Mouse (Mus musculus) midbrain, embryonic 15.5 days (tissue): ENCODE results near the gene Pitpnc1. TPM values are rescaled to one million over a fixed set of nuclear protein-coding genes. Genes with fewer than 3 reads are reported as not detected.

Experiments used
- ATAC-seq: fragments of 200-750 bp; cut with Nextera tagmentation; replicated peaks from 2 replicates; pipeline ENCODE4 v1.8.0; 2017; ENCODE audit warnings: moderate TSS enrichment
- H3K27ac ChIP-seq: fragments of 300-500 bp; sonication (generic); 2 replicates; pipeline ENCODE4 v1.5.1; 2015; ENCODE audit warnings: mild to moderate bottlenecking, inconsistent platforms
- H3K27me3 ChIP-seq: fragments of 300-500 bp; sonication (generic); replicated peaks from 2 replicates; pipeline ENCODE4 v1.6.1; 2015; ENCODE audit warnings: inconsistent platforms
- H3K36me3 ChIP-seq: fragments of 300-500 bp; sonication (generic); replicated peaks from 2 replicates; pipeline ENCODE4 v1.6.1; 2015; ENCODE audit warnings: inconsistent platforms
- H3K4me1 ChIP-seq: fragments of 300-500 bp; sonication (generic); 2 replicates; pipeline ENCODE4 v1.6.1; 2015; ENCODE audit warnings: inconsistent platforms
- H3K4me2 ChIP-seq: fragments of 300-500 bp; sonication (generic); 2 replicates; pipeline ENCODE4 v1.6.1; 2015; ENCODE audit warnings: inconsistent platforms, mild to moderate bottlenecking, moderate library complexity
- H3K4me3 ChIP-seq: fragments of 300-500 bp; sonication (generic); 2 replicates; pipeline ENCODE4 v1.5.1; 2015; ENCODE audit warnings: mild to moderate bottlenecking, inconsistent platforms
- H3K9ac ChIP-seq: fragments of 300-500 bp; sonication (generic); 2 replicates; pipeline ENCODE4 v1.6.1; 2015; ENCODE audit warnings: mild to moderate bottlenecking, inconsistent platforms
- H3K9me3 ChIP-seq: fragments of 300-500 bp; sonication (generic); 2 replicates; pipeline ENCODE4 v1.6.1; 2016; ENCODE audit warnings: inconsistent platforms
- WGBS: fragments of 180-500 bp; shearing (Covaris S2); methylation state at CpG from one replicate; pipeline ENCODE4 v1.1.7; 2015; ENCODE audit warnings: mixed read lengths; 5-methylcytosine and 5-hydroxymethylcytosine counted together
- polyA plus RNA-seq: library from polyadenylated mRNA; unstranded; fragments of >200 nt; fragmentation: Nextera tagmentation; extraction: Ambion mirVana; gene quantifications from 2 replicates; pipeline ENCODE4 v1.2.1, GENCODE M21; 2015

The Pitpnc1 gene
- polyA plus RNA-seq, 1 experiment from 2014 or later = 43.7 TPM

GRCm38 (mm10) chr11:107222531-107223168 is 247.8 kb downstream of the Pitpnc1 start:
- ATAC-seq = peak; percentile 84
- H3K4me3 ChIP-seq = no peak overlapping the region
- WGBS = 30% methylated on average over 12 of the region's 12 CpGs
- H3K4me1 ChIP-seq = peaks cover 27% of the 10 kb centered on the region
- peak overlapping the region; percentile 63 for H3K27ac ChIP-seq
- peak overlapping the region; percentile 11; the same call in 1 of the 2 replicates for H3K4me2 ChIP-seq
- H3K36me3 ChIP-seq = no peaks in the 10 kb centered on the region
- H3K9ac ChIP-seq = no peak overlapping the region
- no peaks in the 10 kb centered on the region for H3K9me3 ChIP-seq
- no peaks in the 10 kb centered on the region for H3K27me3 ChIP-seq

GRCm38 (mm10) chr11:107215111-107215510 is 255.4 kb downstream of the Pitpnc1 start:
- Histone ChIP-seq H3K4me1 (no peaks in the 10 kb centered on the region), H3K36me3 (no peaks in the 10 kb centered on the region), H3K27ac (no peak overlapping the region), H3K9me3 (no peaks in the 10 kb centered on the region), H3K9ac (no peak overlapping the region), H3K4me2 (no peak overlapping the region), H3K27me3 (no peaks in the 10 kb centered on the region), H3K4me3 (no peak overlapping the region)
- 88% methylated on average over 9 of the region's 9 CpGs for WGBS
- no peak for ATAC-seq

- WGBS = 78% methylated on average over 5 of the region's 5 CpGs
- no peak for ATAC-seq
- Histone ChIP-seq H3K4me1 (no peaks in the 10 kb centered on the region), H3K9ac (no peak overlapping the region), H3K27me3 (no peaks in the 10 kb centered on the region), H3K4me3 (no peak overlapping the region), H3K4me2 (no peak overlapping the region), H3K27ac (no peak overlapping the region), H3K36me3 (no peaks in the 10 kb centered on the region), H3K9me3 (no peaks in the 10 kb centered on the region)
These were observed 256.8 kb downstream of the Pitpnc1 start for GRCm38 (mm10) chr11:107213745-107214144.

GRCm38 (mm10) chr11:107209818-107210217 is 260.7 kb downstream of the Pitpnc1 start:
- no peak overlapping the region for H3K27ac ChIP-seq
- H3K4me1 ChIP-seq = no peaks in the 10 kb centered on the region
- ATAC-seq = no peak
- H3K9ac ChIP-seq = no peak overlapping the region
- H3K4me3 ChIP-seq = no peak overlapping the region
- no peaks in the 10 kb centered on the region for H3K27me3 ChIP-seq
- 82% methylated on average over 13 of the region's 13 CpGs for WGBS
- H3K36me3 ChIP-seq = no peaks in the 10 kb centered on the region
- H3K4me2 ChIP-seq = no peak overlapping the region
- no peaks in the 10 kb centered on the region for H3K9me3 ChIP-seq

- Histone ChIP-seq H3K4me3 (no peak overlapping the region), H3K9ac (no peak overlapping the region), H3K4me1 (no peaks in the 10 kb centered on the region), H3K36me3 (no peaks in the 10 kb centered on the region), H3K27me3 (no peaks in the 10 kb centered on the region), H3K4me2 (no peak overlapping the region), H3K27ac (no peak overlapping the region), H3K9me3 (no peaks in the 10 kb centered on the region)
- WGBS = 88% methylated on average over 11 of the region's 11 CpGs
- ATAC-seq = no peak
These were observed 268.7 kb downstream of the Pitpnc1 start for GRCm38 (mm10) chr11:107201773-107202172.

- H3K9ac ChIP-seq = no peak overlapping the region
- H3K27ac ChIP-seq = no peak overlapping the region
- no peaks in the 10 kb centered on the region for H3K36me3 ChIP-seq
- H3K4me2 ChIP-seq = no peak overlapping the region
- H3K4me1 ChIP-seq = no peaks in the 10 kb centered on the region
- H3K9me3 ChIP-seq = no peaks in the 10 kb centered on the region
- WGBS = 82% methylated on average over 5 of the region's 5 CpGs
- no peaks in the 10 kb centered on the region for H3K27me3 ChIP-seq
- no peak overlapping the region for H3K4me3 ChIP-seq
- ATAC-seq = no peak
These were observed 271.2 kb downstream of the Pitpnc1 start for GRCm38 (mm10) chr11:107199281-107199680.

GRCm38 (mm10) chr11:107195334-107195733 is 275.2 kb downstream of the Pitpnc1 start:
- no peaks in the 10 kb centered on the region for H3K27me3 ChIP-seq

GRCm38 (mm10) chr11:107190376-107190775 is 280.1 kb downstream of the Pitpnc1 start:
- Histone ChIP-seq H3K36me3 (peaks cover 7% of the 10 kb centered on the region; the same call in 1 of the 2 replicates), H3K27ac (no peak overlapping the region), H3K4me2 (no peak overlapping the region), H3K4me1 (peaks cover 13% of the 10 kb centered on the region), H3K4me3 (no peak overlapping the region), H3K9ac (no peak overlapping the region), H3K27me3 (no peaks in the 10 kb centered on the region), H3K9me3 (no peaks in the 10 kb centered on the region)
- 83% methylated on average over 2 of the region's 2 CpGs for WGBS
- no peak for ATAC-seq

More at GRCm38 (mm10) chr11:107195334-107195733, 275.2 kb downstream of the Pitpnc1 start:
- H3K27ac ChIP-seq = no peak overlapping the region
- ATAC-seq = no peak
- WGBS = 72% methylated on average over 2 of the region's 2 CpGs
- no peak overlapping the region for H3K4me2 ChIP-seq
- no peak overlapping the region for H3K9ac ChIP-seq
- no peaks in the 10 kb centered on the region for H3K36me3 ChIP-seq
- no peaks in the 10 kb centered on the region for H3K9me3 ChIP-seq
- no peaks in the 10 kb centered on the region for H3K4me1 ChIP-seq
- H3K4me3 ChIP-seq = no peak overlapping the region

GRCm38 (mm10) chr11:107188565-107189552 is 281.6 kb downstream of the Pitpnc1 start, which contains the start of gene Nol11:
Gene Nol11, minus strand, starts transcription at chr11:107189381.
- Histone ChIP-seq H3K4me2 (peak within 1 kb of the TSS; percentile 80), H3K4me1 (peaks cover 13% of the 10 kb centered on the region), H3K9me3 (no peaks in the 10 kb centered on the region), H3K4me3 (peak within 1 kb of the TSS; percentile 83), H3K9ac (peak within 1 kb of the TSS; percentile 85), H3K36me3 (peaks cover 21% of the 10 kb centered on the region), H3K27ac (peak within 1 kb of the TSS; percentile 73), H3K27me3 (no peaks in the 10 kb centered on the region)
- ATAC-seq = peak; percentile 97
- WGBS = under 1% methylated on average over 62 of the region's 62 CpGs

- Histone ChIP-seq H3K27me3 (no peaks in the 10 kb centered on the region), H3K4me2 (no peak overlapping the region), H3K4me3 (no peak overlapping the region), H3K4me1 (peaks cover 13% of the 10 kb centered on the region), H3K9me3 (no peaks in the 10 kb centered on the region), H3K9ac (no peak overlapping the region), H3K27ac (no peak overlapping the region), H3K36me3 (peaks cover 57% of the 10 kb centered on the region)
- 91% methylated on average over 8 of the region's 8 CpGs for WGBS
- no peak for ATAC-seq
These were observed 286.7 kb downstream of the Pitpnc1 start for GRCm38 (mm10) chr11:107183777-107184176.

- Histone ChIP-seq H3K9me3 (no peaks in the 10 kb centered on the region), H3K36me3 (peaks cover 7% of the 10 kb centered on the region; the same call in 1 of the 2 replicates), H3K4me3 (no peak overlapping the region), H3K27ac (no peak overlapping the region), H3K9ac (no peak overlapping the region), H3K4me1 (no peaks in the 10 kb centered on the region), H3K27me3 (no peaks in the 10 kb centered on the region), H3K4me2 (no peak overlapping the region)
- ATAC-seq = no peak
- 92% methylated on average over 4 of the region's 4 CpGs for WGBS
These were observed 309.3 kb downstream of the Pitpnc1 start for GRCm38 (mm10) chr11:107161215-107161614.

GRCm38 (mm10) chr11:107159034-107159433 is 311.5 kb downstream of the Pitpnc1 start:
- Histone ChIP-seq H3K27me3 (no peaks in the 10 kb centered on the region), H3K27ac (no peak overlapping the region), H3K36me3 (no peaks in the 10 kb centered on the region), H3K9me3 (no peaks in the 10 kb centered on the region), H3K4me1 (no peaks in the 10 kb centered on the region), H3K9ac (no peak overlapping the region), H3K4me3 (no peak overlapping the region), H3K4me2 (no peak overlapping the region)
- WGBS = 29% methylated on average over 1 of the region's 1 CpGs
- no peak for ATAC-seq
